Mouse (Mus musculus): Measurements from ENCODE around the gene Nfib.

DNA sequence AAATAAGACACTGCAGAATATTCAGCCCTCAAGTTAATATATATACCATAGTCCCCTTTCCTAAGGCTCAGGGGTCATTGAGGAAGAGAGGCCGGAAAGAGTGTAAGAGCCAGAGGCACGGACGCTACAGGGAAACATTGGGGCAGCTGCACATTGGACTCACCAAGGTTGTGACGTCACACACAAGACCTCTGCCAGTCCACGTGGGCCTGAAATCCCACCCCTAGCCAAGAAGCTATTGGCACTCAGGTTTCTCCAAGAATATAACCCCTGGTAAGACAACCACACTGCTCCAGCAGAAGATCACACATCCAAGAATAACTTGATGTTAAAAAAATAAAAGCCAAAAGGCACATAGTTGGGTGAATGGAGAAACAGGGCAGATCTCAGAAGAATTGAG is 89.8 kb downstream of the Nfib start:
- TF ChIP-seq ZC3H11A (IDR thresholded peaks at IDR 0.05; ENCODE audit: low read depth, low read length) = no peak
- TF ChIP-seq CTCF (conservative IDR thresholded peaks at IDR 0.05 in 1 of 2, IDR thresholded peaks at IDR 0.05 in 1 of 2; ENCODE audit: low read depth in 2 of 2, low read length in 2 of 2) = no peak
- TF ChIP-seq KAT2A (IDR thresholded peaks at IDR 0.05; ENCODE audit: insufficient replicate concordance, low read length) = no peak
- TF ChIP-seq POLR2A (IDR thresholded peaks at IDR 0.05; ENCODE audit: low read depth, low read length) = no peak
- TF ChIP-seq MAFK (IDR thresholded peaks at IDR 0.05; ENCODE audit: insufficient replicate concordance, low read length) = no peak
- no peak for TF ChIP-seq USF1 (IDR thresholded peaks at IDR 0.05; ENCODE audit: low read depth, low read length)
- TF ChIP-seq ZMIZ1 (IDR thresholded peaks at IDR 0.05; ENCODE audit: low read depth, low read length) = no peak
- TF ChIP-seq HCFC1 (IDR thresholded peaks at IDR 0.05; ENCODE audit: low read depth, low read length) = no peak
- TF ChIP-seq EP300 (IDR thresholded peaks at IDR 0.05; ENCODE audit: low read length) = no peak
- no peak for TF ChIP-seq MYC (IDR thresholded peaks at IDR 0.05; ENCODE audit: low read depth, low read length)
- no peak for TF ChIP-seq SMC3 (IDR thresholded peaks at IDR 0.05; ENCODE audit: low read depth, low read length)
- no peak for TF ChIP-seq PAX5 (IDR thresholded peaks at IDR 0.05; ENCODE audit: low read length)
- TF ChIP-seq CHD2 (IDR thresholded peaks at IDR 0.05; ENCODE audit: low read length) = no peak

All from CH12.LX (cell line).